Mouse (Mus musculus) neural tube, embryonic 12.5 days (tissue): ENCODE measurements around the gene Fam180a. TPM values are rescaled to one million over a fixed set of nuclear protein-coding genes. Genes with fewer than 3 reads are reported as not detected.

Source experiments
- ATAC-seq: fragments of 200-750 bp; cut with Nextera tagmentation; 2 replicates; pipeline ENCODE4 v1.8.0; 2017; ENCODE audit warnings: low read depth, mild to moderate bottlenecking, moderate TSS enrichment, moderate library complexity; ENCODE audit not compliant: low FRiP score
- H3K27ac ChIP-seq: fragments of 300-500 bp; sonication (generic); 2 replicates; pipeline ENCODE4 v1.5.1; 2016
- H3K27me3 ChIP-seq: fragments of 300-500 bp; sonication (generic); replicated peaks from 2 replicates; pipeline ENCODE4 v1.6.1; 2016; ENCODE audit warnings: mild to moderate bottlenecking
- H3K36me3 ChIP-seq: fragments of 300-500 bp; sonication (generic); 2 replicates; pipeline ENCODE4 v1.6.1; 2016; ENCODE audit warnings: mild to moderate bottlenecking
- H3K4me1 ChIP-seq: fragments of 300-500 bp; sonication (generic); 2 replicates; pipeline ENCODE4 v1.6.1; 2016
- H3K4me2 ChIP-seq: fragments of 300-500 bp; sonication (generic); replicated peaks from 2 replicates; pipeline ENCODE4 v1.6.1; 2016; ENCODE audit warnings: mild to moderate bottlenecking
- H3K4me3 ChIP-seq: fragments of 300-500 bp; sonication (generic); 2 replicates; pipeline ENCODE4 v1.5.1; 2016
- H3K9ac ChIP-seq: fragments of 300-500 bp; sonication (generic); 2 replicates; pipeline ENCODE4 v1.6.1; 2016; ENCODE audit warnings: mild to moderate bottlenecking
- H3K9me3 ChIP-seq: fragments of 300-500 bp; sonication (generic); 2 replicates; pipeline ENCODE4 v1.6.1; 2016; ENCODE audit warnings: mild to moderate bottlenecking
- WGBS: fragments of 180-500 bp; shearing (Covaris S2); methylation state at CpG from one replicate; pipeline ENCODE4 v1.1.7; 2016; 5-methylcytosine and 5-hydroxymethylcytosine counted together
- polyA plus RNA-seq: library from polyadenylated mRNA; unstranded; fragments of >200 nt; fragmentation: Nextera tagmentation; extraction: Ambion mirVana; gene quantifications from 2 replicates; pipeline ENCODE4 v1.2.1, GENCODE M21; 2016

The Fam180a gene
- polyA plus RNA-seq, 1 experiment from 2014 or later, result not detected

- no peaks in the 10 kb centered on the region for H3K9me3 ChIP-seq
- H3K27me3 ChIP-seq, result no peaks in the 10 kb centered on the region
- H3K36me3 ChIP-seq, result no peaks in the 10 kb centered on the region
- H3K9ac ChIP-seq, result no peak overlapping the region
- no peak overlapping the region for H3K4me3 ChIP-seq
- no peak; the same call in 1 of the 2 replicates for ATAC-seq
- 2% methylated on average over 3 of the region's 3 CpGs for WGBS
- no peak overlapping the region for H3K27ac ChIP-seq
- H3K4me1 ChIP-seq, result peaks cover 6% of the 10 kb centered on the region
- no peak overlapping the region for H3K4me2 ChIP-seq
These were observed 12.7 kb upstream of the Fam180a start for GRCm38 (mm10) chr6:35338640-35339039.

GRCm38 (mm10) chr6:35337836-35338235 lies 11.9 kb upstream of the Fam180a start:
- Histone ChIP-seq H3K4me1 (peaks cover 6% of the 10 kb centered on the region), H3K9ac (no peak overlapping the region), H3K36me3 (no peaks in the 10 kb centered on the region), H3K27ac (no peak overlapping the region), H3K9me3 (no peaks in the 10 kb centered on the region), H3K4me2 (no peak overlapping the region), H3K4me3 (no peak overlapping the region), H3K27me3 (no peaks in the 10 kb centered on the region)
- 80% methylated on average over 8 of the region's 8 CpGs for WGBS
- ATAC-seq, result no peak

GRCm38 (mm10) chr6:35335452-35335851 lies 9.5 kb upstream of the Fam180a start:
- H3K4me1 ChIP-seq, result peaks cover 6% of the 10 kb centered on the region
- 85% methylated on average over 5 of the region's 5 CpGs for WGBS

GRCm38 (mm10) chr6:35334278-35334677 lies 8.3 kb upstream of the Fam180a start:
- Histone ChIP-seq H3K27ac (no peak overlapping the region), H3K4me3 (no peak overlapping the region), H3K4me2 (no peak overlapping the region), H3K36me3 (no peaks in the 10 kb centered on the region), H3K4me1 (peaks cover 6% of the 10 kb centered on the region), H3K9ac (no peak overlapping the region), H3K9me3 (no peaks in the 10 kb centered on the region), H3K27me3 (no peaks in the 10 kb centered on the region)
- WGBS, result 78% methylated on average over 4 of the region's 4 CpGs
- ATAC-seq, result no peak

More at GRCm38 (mm10) chr6:35335452-35335851, 9.5 kb upstream of the Fam180a start:
- H3K27me3 ChIP-seq, result no peaks in the 10 kb centered on the region
- no peak overlapping the region for H3K9ac ChIP-seq
- H3K27ac ChIP-seq, result no peak overlapping the region
- H3K9me3 ChIP-seq, result no peaks in the 10 kb centered on the region
- ATAC-seq, result no peak
- no peak overlapping the region for H3K4me2 ChIP-seq
- no peaks in the 10 kb centered on the region for H3K36me3 ChIP-seq
- H3K4me3 ChIP-seq, result no peak overlapping the region

- no peaks in the 10 kb centered on the region for H3K27me3 ChIP-seq
- H3K4me1 ChIP-seq, result peaks cover 3% of the 10 kb centered on the region
- no peak overlapping the region for H3K4me3 ChIP-seq
- H3K4me2 ChIP-seq, result no peak overlapping the region
- 42% methylated on average over 3 of the region's 3 CpGs for WGBS
- H3K9ac ChIP-seq, result no peak overlapping the region
- no peaks in the 10 kb centered on the region for H3K36me3 ChIP-seq
- ATAC-seq, result no peak
- no peaks in the 10 kb centered on the region for H3K9me3 ChIP-seq
- no peak overlapping the region for H3K27ac ChIP-seq
These were observed 7.7 kb upstream of the Fam180a start for GRCm38 (mm10) chr6:35333632-35334031.

GRCm38 (mm10) chr6:35330834-35331233 lies 4.9 kb upstream of the Fam180a start:
- H3K4me1 ChIP-seq, result no peaks in the 10 kb centered on the region
- no peak overlapping the region for H3K4me2 ChIP-seq
- H3K27ac ChIP-seq, result no peak overlapping the region
- no peaks in the 10 kb centered on the region for H3K36me3 ChIP-seq
- H3K27me3 ChIP-seq, result no peaks in the 10 kb centered on the region
- 69% methylated on average over 6 of the region's 6 CpGs for WGBS
- no peak overlapping the region for H3K4me3 ChIP-seq
- H3K9ac ChIP-seq, result no peak overlapping the region
- no peaks in the 10 kb centered on the region for H3K9me3 ChIP-seq
- ATAC-seq, result no peak

- H3K4me1 ChIP-seq, result no peaks in the 10 kb centered on the region
- no peak for ATAC-seq
- no peak overlapping the region for H3K27ac ChIP-seq
- H3K9ac ChIP-seq, result no peak overlapping the region
- H3K4me3 ChIP-seq, result no peak overlapping the region
- H3K4me2 ChIP-seq, result no peak overlapping the region
- H3K36me3 ChIP-seq, result no peaks in the 10 kb centered on the region
- WGBS, result 95% methylated on average over 12 of the region's 12 CpGs
- no peaks in the 10 kb centered on the region for H3K9me3 ChIP-seq
- H3K27me3 ChIP-seq, result no peaks in the 10 kb centered on the region
These were observed 4.0 kb upstream of the Fam180a start for GRCm38 (mm10) chr6:35329956-35330355.

- Histone ChIP-seq H3K27me3 (no peaks in the 10 kb centered on the region), H3K9me3 (no peaks in the 10 kb centered on the region), H3K4me1 (no peaks in the 10 kb centered on the region), H3K36me3 (no peaks in the 10 kb centered on the region), H3K9ac (no peak overlapping the region), H3K27ac (no peak overlapping the region), H3K4me3 (no peak overlapping the region), H3K4me2 (no peak overlapping the region)
- 73% methylated on average over 9 of the region's 9 CpGs for WGBS
- no peak for ATAC-seq
These were observed 1.6 kb downstream of the Fam180a start for GRCm38 (mm10) chr6:35324306-35324705.

- no peaks in the 10 kb centered on the region for H3K9me3 ChIP-seq
- no peaks in the 10 kb centered on the region for H3K36me3 ChIP-seq
- H3K9ac ChIP-seq, result no peak overlapping the region
- no peak overlapping the region for H3K27ac ChIP-seq
- H3K4me2 ChIP-seq, result no peak overlapping the region
- no peaks in the 10 kb centered on the region for H3K27me3 ChIP-seq
- WGBS, result 88% methylated on average over 1 of the region's 1 CpGs
- no peak for ATAC-seq
- no peak overlapping the region for H3K4me3 ChIP-seq
- H3K4me1 ChIP-seq, result no peaks in the 10 kb centered on the region
These were observed 2.9 kb downstream of the Fam180a start for GRCm38 (mm10) chr6:35323046-35323445.

GRCm38 (mm10) chr6:35321105-35321504 lies 4.8 kb downstream of the Fam180a start:
- H3K9ac ChIP-seq, result no peak overlapping the region
- no peak for ATAC-seq
- H3K36me3 ChIP-seq, result no peaks in the 10 kb centered on the region
- H3K9me3 ChIP-seq, result no peaks in the 10 kb centered on the region
- H3K4me2 ChIP-seq, result no peak overlapping the region
- no peak overlapping the region for H3K27ac ChIP-seq
- no peaks in the 10 kb centered on the region for H3K27me3 ChIP-seq
- 77% methylated on average over 4 of the region's 4 CpGs for WGBS
- H3K4me1 ChIP-seq, result no peaks in the 10 kb centered on the region
- H3K4me3 ChIP-seq, result no peak overlapping the region

- H3K4me2 ChIP-seq, result no peak overlapping the region
- ATAC-seq, result no peak
- 80% methylated on average over 6 of the region's 6 CpGs for WGBS
These were observed 6.1 kb downstream of the Fam180a start for GRCm38 (mm10) chr6:35319850-35320249.

GRCm38 (mm10) chr6:35313520-35313919 lies 12.4 kb downstream of the Fam180a start:
- Histone ChIP-seq H3K27me3 (no peaks in the 10 kb centered on the region), H3K4me1 (no peaks in the 10 kb centered on the region), H3K36me3 (no peaks in the 10 kb centered on the region), H3K4me3 (no peak overlapping the region), H3K27ac (no peak overlapping the region), H3K9ac (no peak overlapping the region), H3K9me3 (no peaks in the 10 kb centered on the region), H3K4me2 (no peak overlapping the region)
- 94% methylated on average over 8 of the region's 8 CpGs for WGBS
- ATAC-seq, result no peak

More at GRCm38 (mm10) chr6:35319850-35320249, 6.1 kb downstream of the Fam180a start:
- no peaks in the 10 kb centered on the region for H3K4me1 ChIP-seq
- H3K36me3 ChIP-seq, result no peaks in the 10 kb centered on the region
- H3K27me3 ChIP-seq, result no peaks in the 10 kb centered on the region
- no peak overlapping the region for H3K27ac ChIP-seq
- no peaks in the 10 kb centered on the region for H3K9me3 ChIP-seq
- H3K4me3 ChIP-seq, result no peak overlapping the region
- H3K9ac ChIP-seq, result no peak overlapping the region

GRCm38 (mm10) chr6:35309406-35309805 lies 16.5 kb downstream of the Fam180a start:
- no peak overlapping the region for H3K9ac ChIP-seq
- no peaks in the 10 kb centered on the region for H3K27me3 ChIP-seq
- H3K4me2 ChIP-seq, result no peak overlapping the region
- no peak overlapping the region for H3K27ac ChIP-seq
- 80% methylated on average over 7 of the region's 7 CpGs for WGBS
- no peaks in the 10 kb centered on the region for H3K9me3 ChIP-seq
- no peaks in the 10 kb centered on the region for H3K4me1 ChIP-seq
- no peak overlapping the region for H3K4me3 ChIP-seq
- no peak for ATAC-seq
- H3K36me3 ChIP-seq, result no peaks in the 10 kb centered on the region
